Mouse (Mus musculus) small intestine, adult 2 months (tissue): Measurements from ENCODE around the gene Prkab2. TPM values are rescaled to one million over a fixed set of nuclear protein-coding genes. Genes with fewer than 3 reads are reported as not detected.

ENCODE experiments used
- H3K27ac ChIP-seq: fragments of 200-500 bp; 2 replicates; pipeline ENCODE4 v1.5.1; 2012; ENCODE audit warnings: low read depth, low read length, control low read depth, inconsistent platforms; ENCODE audit not compliant: insufficient read depth
- H3K27me3 ChIP-seq: fragments of 200-500 bp; 2 replicates; pipeline ENCODE4 v1.6.1; 2012; ENCODE audit warnings: mild to moderate bottlenecking, moderate library complexity, low read length, inconsistent platforms; ENCODE audit not compliant: control insufficient read depth, insufficient read depth
- H3K36me3 ChIP-seq: fragments of 200-500 bp; 2 replicates; pipeline ENCODE4 v1.6.1; 2012; ENCODE audit warnings: mild to moderate bottlenecking, low read length, control low read depth, inconsistent platforms; ENCODE audit not compliant: control insufficient read depth, insufficient read depth
- H3K4me1 ChIP-seq: fragments of 200-500 bp; 2 replicates; pipeline ENCODE4 v1.6.1; 2012; ENCODE audit warnings: low read length, inconsistent platforms, mixed read lengths; ENCODE audit not compliant: control insufficient read depth, insufficient read depth, insufficient read length
- H3K4me3 ChIP-seq: fragments of 200-500 bp; 2 replicates; pipeline ENCODE4 v1.5.1; 2012; ENCODE audit warnings: low read depth, mild to moderate bottlenecking, control low read depth, inconsistent platforms, low read length, moderate library complexity
- CTCF ChIP-seq: fragments of 200-500 bp; IDR thresholded peaks from 2 replicates; pipeline ENCODE4 v1.5.1; 2012; ENCODE audit warnings: low read depth, mild to moderate bottlenecking, control low read depth, inconsistent platforms, low read length, moderate library complexity, mixed read lengths; ENCODE audit not compliant: insufficient replicate concordance, insufficient read length; ENCODE audit errors: extremely low read depth
- POLR2A ChIP-seq: fragments of 200-500 bp; IDR thresholded peaks from 2 replicates; pipeline ENCODE4 v1.6.1; 2012; ENCODE audit warnings: low read depth, mild to moderate bottlenecking, control low read depth, inconsistent platforms, low read length, moderate library complexity
- WGBS: fragments of 180-500 bp; shearing (Covaris S2); methylation state at CpG from one replicate; pipeline ENCODE4 v1.1.7; 2018; 5-methylcytosine and 5-hydroxymethylcytosine counted together
- polyA plus RNA-seq: library from polyadenylated mRNA; depleted of rRNA; stranded (reverse); fragments of >200 nt; gene quantifications from 2 replicates; pipeline ENCODE4 v1.2.3, GENCODE M21; 2012

Gene Prkab2
- polyA plus RNA-seq, 1 experiment = 1.2 TPM

DNA sequence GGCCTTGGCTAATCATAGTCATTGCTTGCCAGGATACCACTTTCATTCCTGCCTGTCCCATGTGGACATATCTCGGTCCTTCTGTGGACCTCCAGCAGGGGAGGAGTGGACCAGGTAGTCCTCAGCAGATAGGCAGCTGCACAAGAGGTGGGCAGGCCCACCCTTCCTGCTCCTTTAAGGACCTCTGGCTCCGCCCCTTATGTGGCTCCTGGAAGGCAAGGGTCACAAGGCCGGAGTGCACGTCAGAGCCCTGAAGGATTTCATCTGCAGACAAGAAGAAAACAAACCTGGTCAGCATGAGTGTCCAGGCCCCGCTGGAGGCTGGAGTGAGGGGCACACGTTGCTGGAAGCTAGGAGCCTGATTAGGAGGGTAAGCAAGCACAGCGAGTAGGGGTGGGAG is 32.6 kb downstream of the Prkab2 start:
- Histone ChIP-seq H3K4me3 (no peak overlapping the region), H3K27ac (no peak overlapping the region), H3K27me3 (no peaks in the 10 kb centered on the region), H3K4me1 (no peaks in the 10 kb centered on the region), H3K36me3 (no peaks in the 10 kb centered on the region)
- TF ChIP-seq CTCF = no peak
- TF ChIP-seq POLR2A = no peak
- WGBS = 57% methylated on average over 7 of the region's 7 CpGs

- no peaks in the 10 kb centered on the region for H3K4me1 ChIP-seq
- TF ChIP-seq CTCF (no peak), POLR2A (no peak)
- 88% methylated on average over 12 of the region's 12 CpGs for WGBS
Measured at GRCm38 (mm10) chr3:97691443-97692017, 33.5 kb downstream of the Prkab2 start.

GRCm38 (mm10) chr3:97693806-97694205 is 35.8 kb downstream of the Prkab2 start:
- H3K27me3 ChIP-seq = no peaks in the 10 kb centered on the region
- no peak overlapping the region for H3K27ac ChIP-seq
- no peaks in the 10 kb centered on the region for H3K36me3 ChIP-seq
- WGBS = 51% methylated on average over 6 of the region's 6 CpGs
- H3K4me1 ChIP-seq = no peaks in the 10 kb centered on the region
- no peak overlapping the region for H3K4me3 ChIP-seq
- no peak for TF ChIP-seq POLR2A
- no peak for TF ChIP-seq CTCF

More at GRCm38 (mm10) chr3:97691443-97692017, 33.5 kb downstream of the Prkab2 start:
- H3K4me3 ChIP-seq = no peak overlapping the region
- no peaks in the 10 kb centered on the region for H3K27me3 ChIP-seq
- no peaks in the 10 kb centered on the region for H3K36me3 ChIP-seq
- no peak overlapping the region for H3K27ac ChIP-seq

DNA sequence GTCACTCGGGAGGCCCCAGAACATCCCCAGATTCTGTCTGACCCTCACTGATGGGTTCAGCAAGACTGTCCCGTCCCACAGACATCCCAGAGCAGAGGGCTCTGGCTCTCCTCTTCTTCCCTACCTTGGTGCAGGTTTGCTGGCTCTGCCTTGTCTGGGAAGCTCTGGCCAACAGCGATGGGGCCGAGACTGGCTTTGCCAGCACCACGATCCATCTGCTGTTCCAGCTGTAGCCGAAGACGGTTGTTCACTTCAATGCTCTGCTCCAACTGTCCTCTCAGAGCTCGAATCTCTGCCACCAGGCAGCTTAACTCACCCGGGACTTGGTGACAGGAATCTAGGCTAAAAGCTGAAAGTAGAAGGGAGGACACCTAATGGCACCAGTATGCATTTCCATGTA is 38.9 kb downstream of the Prkab2 start:
- no peaks in the 10 kb centered on the region for H3K36me3 ChIP-seq
- H3K4me3 ChIP-seq = no peak overlapping the region
- WGBS = 83% methylated on average over 9 of the region's 9 CpGs
- no peak for TF ChIP-seq POLR2A
- TF ChIP-seq CTCF = no peak
- H3K27ac ChIP-seq = no peak overlapping the region
- no peaks in the 10 kb centered on the region for H3K4me1 ChIP-seq
- H3K27me3 ChIP-seq = no peaks in the 10 kb centered on the region

GRCm38 (mm10) chr3:97697291-97697690 is 39.3 kb downstream of the Prkab2 start:
- no peaks in the 10 kb centered on the region for H3K27me3 ChIP-seq
- no peaks in the 10 kb centered on the region for H3K36me3 ChIP-seq
- TF ChIP-seq CTCF (no peak), POLR2A (no peak)
- WGBS = 64% methylated on average over 9 of the region's 9 CpGs
- no peaks in the 10 kb centered on the region for H3K4me1 ChIP-seq
- no peak overlapping the region for H3K27ac ChIP-seq
- no peak overlapping the region for H3K4me3 ChIP-seq

DNA sequence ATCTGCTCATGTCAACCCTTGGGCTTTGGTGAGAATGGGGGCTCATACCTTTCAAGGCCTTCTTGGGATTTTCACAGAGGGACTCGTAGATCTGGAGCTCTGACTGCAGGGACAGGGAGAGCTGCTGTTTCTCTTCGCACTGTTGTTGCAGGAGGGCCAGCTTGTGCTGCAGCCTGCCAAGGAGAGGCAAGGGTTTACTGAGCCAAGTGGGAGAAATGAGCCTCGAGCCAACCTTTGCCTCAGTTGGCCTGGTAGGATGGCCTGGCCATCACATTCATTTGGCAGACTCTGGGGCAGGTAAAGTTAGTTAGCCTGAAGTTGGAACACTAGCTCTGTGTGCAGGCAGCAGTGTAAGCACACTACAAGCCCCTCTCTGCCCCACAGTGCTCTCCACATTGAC is 41.1 kb downstream of the Prkab2 start:
- H3K27me3 ChIP-seq = no peaks in the 10 kb centered on the region
- no peak overlapping the region for H3K27ac ChIP-seq
- 85% methylated on average over 3 of the region's 3 CpGs for WGBS
- H3K4me3 ChIP-seq = no peak overlapping the region
- TF ChIP-seq POLR2A (no peak), CTCF (no peak)
- no peaks in the 10 kb centered on the region for H3K4me1 ChIP-seq
- no peaks in the 10 kb centered on the region for H3K36me3 ChIP-seq

DNA sequence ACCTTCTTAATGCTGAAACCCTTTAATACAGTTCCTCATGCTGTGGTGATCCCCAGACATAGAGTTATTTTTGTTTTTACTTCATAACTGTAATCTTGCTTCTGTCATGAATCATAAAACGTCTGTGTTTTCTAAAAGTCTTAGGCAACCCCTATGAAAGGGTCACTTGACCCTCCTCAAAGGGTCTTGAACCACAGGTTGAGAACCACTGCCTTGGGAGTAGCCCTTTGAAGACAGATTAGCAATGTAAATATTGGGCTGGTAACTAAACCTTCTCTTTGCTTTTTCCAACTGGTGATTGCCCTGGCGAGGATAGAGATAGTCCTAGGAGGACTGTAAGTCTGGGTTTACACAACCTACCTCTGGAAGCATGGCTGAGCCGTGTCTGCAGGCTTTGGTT is 43.2 kb downstream of the Prkab2 start:
- Histone ChIP-seq H3K4me3 (no peak overlapping the region), H3K27ac (no peak overlapping the region), H3K27me3 (no peaks in the 10 kb centered on the region), H3K36me3 (no peaks in the 10 kb centered on the region), H3K4me1 (no peaks in the 10 kb centered on the region)
- 44% methylated on average over 3 of the region's 3 CpGs for WGBS
- TF ChIP-seq POLR2A (no peak), CTCF (no peak)
